Mouse (Mus musculus) lung, adult 2 months (tissue): Measurements from ENCODE around the gene Gpr137b. TPM values are rescaled to one million over a fixed set of nuclear protein-coding genes. Genes with fewer than 3 reads are reported as not detected.
A peak's percentile ranks its signal among the peaks of the same experiment; 100 is the strongest.
"Not testable (repeated sequence)": the region's sequence is repeated elsewhere in the genome, so short reads cannot be mapped to it uniquely, and the experiment has no call there.

Experiments used
- DNase-seq: peaks from one replicate; pipeline ENCODE4 v3.0.0; 2022
- H3K4me1 ChIP-seq: fragments of 200-500 bp; 2 replicates; pipeline ENCODE4 v1.6.1; 2011; ENCODE audit warnings: low read length; ENCODE audit not compliant: control insufficient read depth, insufficient read depth
- H3K4me3 ChIP-seq: fragments of 200-500 bp; replicated peaks from 2 replicates; pipeline ENCODE3; 2011; ENCODE audit warnings: low read depth, mild to moderate bottlenecking, control low read depth, low read length; ENCODE audit errors: extremely low read depth
- CTCF ChIP-seq: fragments of 200-500 bp; IDR thresholded peaks from 2 replicates; pipeline ENCODE4 v1.5.1; 2011; ENCODE audit warnings: mild to moderate bottlenecking, low read length, control low read depth; ENCODE audit not compliant: insufficient read depth
- POLR2A ChIP-seq: fragments of 200-500 bp; IDR thresholded peaks from 2 replicates; pipeline ENCODE4 v1.6.1; 2011; ENCODE audit warnings: low read depth, mild to moderate bottlenecking, control low read depth, low read length, borderline replicate concordance; ENCODE audit errors: extremely low read depth
- WGBS: fragments of 180-500 bp; shearing (Covaris S2); methylation state at CpG from one replicate; pipeline ENCODE4 v1.1.7; 2018; 5-methylcytosine and 5-hydroxymethylcytosine counted together
- polyA plus RNA-seq: library from polyadenylated mRNA; depleted of rRNA; stranded (reverse); fragments of >200 nt; gene quantifications from 2 replicates; pipeline ENCODE4 v1.2.3, GENCODE M21; 2012; rRNA removed

The Gpr137b gene
- polyA plus RNA-seq, 1 experiment = 86.0 TPM

- peak; percentile 63 for TF ChIP-seq CTCF
- no peak for TF ChIP-seq POLR2A
- 62% methylated on average over 4 of the region's 4 CpGs for WGBS
- Histone ChIP-seq H3K4me3 (no peak overlapping the region), H3K4me1 (no peaks in the 10 kb centered on the region)
- peak; percentile 82 for DNase-seq
Measured at GRCm38 (mm10) chr13:13349288-13349687, 44.5 kb downstream of the Gpr137b start.

- not testable (repeated sequence) for H3K4me1 ChIP-seq, DNase-seq, H3K4me3 ChIP-seq
- whole genome bisulfite sequencing = 29% methylated on average over 12 of the region's 12 CpGs
Measured at GRCm38 (mm10) chr13:13347634-13348412, 46.0 kb downstream of the Gpr137b start.

GRCm38 (mm10) chr13:13337361-13337760, 56.5 kb downstream of the Gpr137b start:
- 89% methylated on average over 8 of the region's 8 CpGs for WGBS
- H3K4me3 ChIP-seq, DNase-seq, H3K4me1 ChIP-seq: not testable (repeated sequence)

GRCm38 (mm10) chr13:13328876-13329275, 64.9 kb downstream of the Gpr137b start:
- 6% methylated on average over 2 of the region's 2 CpGs for WGBS
- Histone ChIP-seq H3K4me3 (no peak overlapping the region), H3K4me1 (no peaks in the 10 kb centered on the region)
- TF ChIP-seq CTCF (peak; percentile 65), POLR2A (no peak)
- peak; percentile 61 for DNase-seq

Other genes with a start within 250 kb of the Gpr137b start
- gene Prl2c5, start 211.3 kb downstream of the Gpr137b start, polyA plus RNA-seq = not detected in 2 replicates
- 94.2 and 96.7 TPM in 2 replicates for gene Nid1, start 43.5 kb upstream of the Gpr137b start, polyA plus RNA-seq
- 4.7 and 7.2 TPM in 2 replicates for gene Lyst, start 196.4 kb upstream of the Gpr137b start, polyA plus RNA-seq